Mouse (Mus musculus): ENCODE data around the gene Adgrv1. TPM values are rescaled to one million over a fixed set of nuclear protein-coding genes. Genes with fewer than 3 reads are reported as not detected.
A peak's percentile ranks its signal among the peaks of the same experiment; 100 is the strongest.
"Not testable (repeated sequence)": the region's sequence is repeated elsewhere in the genome, so short reads cannot be mapped to it uniquely, and the experiment has no call there.

Adgrv1 gene
- total and polyA plus RNA-seq, 2 experiments from 2014 or later: 4.2 to 7.8 TPM

GRCm38 (mm10) chr13:81628631-81629190 lies 4.2 kb downstream of the Adgrv1 start:
- no peak for TF ChIP-seq CTCF (IDR thresholded peaks at IDR 0.05; ENCODE audit: low read depth)
- Histone ChIP-seq H3K27ac (no peak overlapping the region), H3K4me3 (ENCODE audit: low read length) (no peak overlapping the region), H3K27me3 (ENCODE audit: insufficient read depth, low read length) (no peaks in the 10 kb centered on the region), H3K4me1 (ENCODE audit: insufficient read depth, low read length) (no peaks in the 10 kb centered on the region), H3K4me2 (ENCODE audit: low read depth, low read length) (no peak overlapping the region), H3K36me3 (ENCODE audit: insufficient read depth, low read length) (no peaks in the 10 kb centered on the region), H3K9me3 (ENCODE audit: low read length) (no peaks in the 10 kb centered on the region), H3K9ac (replicated peaks; ENCODE audit: low read length) (no peak overlapping the region)
- ATAC-seq: no peak
- 20% methylated on average over 2 of the region's 2 CpGs for WGBS
- no peak for DNase-seq (ENCODE audit: low spot score)

- DNase-seq (ENCODE audit: low spot score); H3K27me3 ChIP-seq (ENCODE audit: insufficient read depth, low read length); H3K4me3 ChIP-seq (ENCODE audit: low read length); H3K9me3 ChIP-seq (ENCODE audit: low read length); H3K9ac ChIP-seq (replicated peaks; ENCODE audit: low read length); ATAC-seq; H3K36me3 ChIP-seq (ENCODE audit: insufficient read depth, low read length); H3K4me1 ChIP-seq (ENCODE audit: insufficient read depth, low read length); H3K27ac ChIP-seq; H3K4me2 ChIP-seq (ENCODE audit: low read depth, low read length): not testable (repeated sequence)
- 59% methylated on average over 1 of the region's 1 CpGs for WGBS
Observed at GRCm38 (mm10) chr13:81627861-81628260, 5.1 kb downstream of the Adgrv1 start.

GRCm38 (mm10) chr13:81610349-81610748 lies 22.6 kb downstream of the Adgrv1 start:
- Histone ChIP-seq H3K4me3 (ENCODE audit: low read length) (no peak overlapping the region), H3K27ac (no peak overlapping the region), H3K36me3 (ENCODE audit: insufficient read depth, low read length) (no peaks in the 10 kb centered on the region), H3K9ac (replicated peaks; ENCODE audit: low read length) (no peak overlapping the region), H3K4me1 (ENCODE audit: insufficient read depth, low read length) (no peaks in the 10 kb centered on the region), H3K9me3 (ENCODE audit: low read length) (no peaks in the 10 kb centered on the region), H3K27me3 (ENCODE audit: insufficient read depth, low read length) (no peaks in the 10 kb centered on the region), H3K4me2 (ENCODE audit: low read depth, low read length) (no peak overlapping the region)
- DNase-seq (ENCODE audit: low spot score) (no peak), ATAC-seq (no peak)
- TF ChIP-seq CTCF (IDR thresholded peaks at IDR 0.05; ENCODE audit: low read depth): peak; percentile 38; the same call in 1 of the 2 replicates
- WGBS: 81% methylated on average over 4 of the region's 4 CpGs

GRCm38 (mm10) chr13:81606991-81607390 lies 26.0 kb downstream of the Adgrv1 start:
- no peak for ATAC-seq
- WGBS: 89% methylated on average over 2 of the region's 2 CpGs

GRCm38 (mm10) chr13:81596910-81597607 lies 35.9 kb downstream of the Adgrv1 start:
- no peak for DNase-seq (ENCODE audit: low spot score)
- H3K9ac ChIP-seq (replicated peaks; ENCODE audit: low read length): no peak overlapping the region
- H3K9me3 ChIP-seq (ENCODE audit: low read length): no peaks in the 10 kb centered on the region
- no peak overlapping the region for H3K27ac ChIP-seq
- WGBS: 31% methylated on average over 9 of the region's 9 CpGs
- H3K4me2 ChIP-seq (ENCODE audit: low read depth, low read length): no peak overlapping the region
- H3K36me3 ChIP-seq (ENCODE audit: insufficient read depth, low read length): no peaks in the 10 kb centered on the region
- no peaks in the 10 kb centered on the region for H3K27me3 ChIP-seq (ENCODE audit: insufficient read depth, low read length)
- no peaks in the 10 kb centered on the region for H3K4me1 ChIP-seq (ENCODE audit: insufficient read depth, low read length)
- H3K4me3 ChIP-seq (ENCODE audit: low read length): no peak overlapping the region
- TF ChIP-seq CTCF (IDR thresholded peaks at IDR 0.05; ENCODE audit: low read depth): no peak
- ATAC-seq: no peak

More at GRCm38 (mm10) chr13:81606991-81607390, 26.0 kb downstream of the Adgrv1 start:
- no peak overlapping the region for H3K27ac ChIP-seq
- no peak overlapping the region for H3K4me2 ChIP-seq (ENCODE audit: low read depth, low read length)
- H3K27me3 ChIP-seq (ENCODE audit: insufficient read depth, low read length): no peaks in the 10 kb centered on the region
- DNase-seq (ENCODE audit: low spot score): no peak
- TF ChIP-seq CTCF (IDR thresholded peaks at IDR 0.05; ENCODE audit: low read depth): no peak
- H3K4me3 ChIP-seq (ENCODE audit: low read length): no peak overlapping the region
- H3K36me3 ChIP-seq (ENCODE audit: insufficient read depth, low read length): no peaks in the 10 kb centered on the region
- no peaks in the 10 kb centered on the region for H3K9me3 ChIP-seq (ENCODE audit: low read length)
- H3K4me1 ChIP-seq (ENCODE audit: insufficient read depth, low read length): no peaks in the 10 kb centered on the region
- H3K9ac ChIP-seq (replicated peaks; ENCODE audit: low read length): no peak overlapping the region

GRCm38 (mm10) chr13:81578692-81579091 lies 54.3 kb downstream of the Adgrv1 start:
- no peaks in the 10 kb centered on the region for H3K27me3 ChIP-seq (ENCODE audit: insufficient read depth, low read length)
- H3K4me3 ChIP-seq (ENCODE audit: low read length): no peak overlapping the region
- H3K36me3 ChIP-seq (ENCODE audit: insufficient read depth, low read length): no peaks in the 10 kb centered on the region
- H3K9me3 ChIP-seq (ENCODE audit: low read length): no peaks in the 10 kb centered on the region
- TF ChIP-seq CTCF (IDR thresholded peaks at IDR 0.05; ENCODE audit: low read depth): no peak
- ATAC-seq (no peak), DNase-seq (ENCODE audit: low spot score) (no peak)
- no peak overlapping the region for H3K9ac ChIP-seq (replicated peaks; ENCODE audit: low read length)
- no peak overlapping the region for H3K27ac ChIP-seq
- WGBS: 92% methylated on average over 8 of the region's 8 CpGs
- no peak overlapping the region for H3K4me2 ChIP-seq (ENCODE audit: low read depth, low read length)
- no peaks in the 10 kb centered on the region for H3K4me1 ChIP-seq (ENCODE audit: insufficient read depth, low read length)

GRCm38 (mm10) chr13:81570241-81570821 lies 62.6 kb downstream of the Adgrv1 start:
- peak; percentile 72 for DNase-seq (ENCODE audit: low spot score)
- WGBS: 7% methylated on average over 12 of the region's 12 CpGs
- Histone ChIP-seq H3K9ac (replicated peaks; ENCODE audit: low read length) (peak overlapping the region; percentile 40), H3K27ac (peak overlapping the region; percentile 48; the same call in 1 of the 2 replicates), H3K4me2 (ENCODE audit: low read depth, low read length) (peak overlapping the region; percentile 64), H3K4me1 (ENCODE audit: insufficient read depth, low read length) (no peaks in the 10 kb centered on the region; the same call in 1 of the 2 replicates), H3K36me3 (ENCODE audit: insufficient read depth, low read length) (no peaks in the 10 kb centered on the region), H3K4me3 (ENCODE audit: low read length) (peak overlapping the region; percentile 40), H3K27me3 (ENCODE audit: insufficient read depth, low read length) (no peaks in the 10 kb centered on the region), H3K9me3 (ENCODE audit: low read length) (no peaks in the 10 kb centered on the region)
- no peak for TF ChIP-seq CTCF (IDR thresholded peaks at IDR 0.05; ENCODE audit: low read depth)
- ATAC-seq: peak; percentile 83

Measured in hindbrain, postnatal 0 days (tissue).